Mouse (Mus musculus): ENCODE measurements at regions not wholly inside any gene's neighbourhood (a gene's known extent, or its start where the extent isn't known, plus 50 kb on each side); places are given as distances from the start of the nearest gene placed in this dataset.
"Not testable (repeated sequence)": the region's sequence is repeated elsewhere in the genome, so short reads cannot be mapped to it uniquely, and the experiment has no call there.

DNA sequence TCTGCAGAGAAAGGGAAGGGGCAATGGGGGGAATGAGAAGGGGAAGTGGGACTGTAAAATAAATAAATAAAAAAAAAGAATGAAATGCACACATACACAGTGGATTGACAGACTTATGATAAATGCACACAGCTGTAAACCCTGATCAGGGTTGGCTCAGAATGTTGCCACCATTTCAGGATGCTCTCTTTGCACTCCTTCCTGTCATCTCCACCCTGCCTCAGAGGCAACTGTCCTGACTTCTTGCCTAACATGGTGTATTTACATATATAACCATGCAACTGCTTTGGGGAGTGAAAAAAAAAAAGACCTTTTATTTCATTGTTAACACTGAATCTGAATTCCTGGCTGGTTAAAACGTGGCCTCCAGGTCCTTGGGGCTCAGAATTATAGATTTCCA is 149.4 kb downstream of the Kcnrg start:
- DNase-seq (ENCODE audit: low spot score in 2 of 2), result no peak

GRCm38 (mm10) chr14:61757086-61757822 is 150.0 kb downstream of the Kcnrg start:
- peak; percentile 59 to 70 for DNase-seq (ENCODE audit: low spot score in 2 of 2)

- no peak for DNase-seq (ENCODE audit: low spot score in 2 of 2)
Observed at GRCm38 (mm10) chr14:61757823-61758175, 150.5 kb downstream of the Kcnrg start.

- DNase-seq (ENCODE audit: low spot score in 2 of 2), result no peak
Observed at GRCm38 (mm10) chr14:61758586-61758985, 151.3 kb downstream of the Kcnrg start.

GRCm38 (mm10) chr14:61760176-61760575 is 152.9 kb downstream of the Kcnrg start:
- not testable (repeated sequence) for DNase-seq (ENCODE audit: low spot score in 2 of 2)

DNA sequence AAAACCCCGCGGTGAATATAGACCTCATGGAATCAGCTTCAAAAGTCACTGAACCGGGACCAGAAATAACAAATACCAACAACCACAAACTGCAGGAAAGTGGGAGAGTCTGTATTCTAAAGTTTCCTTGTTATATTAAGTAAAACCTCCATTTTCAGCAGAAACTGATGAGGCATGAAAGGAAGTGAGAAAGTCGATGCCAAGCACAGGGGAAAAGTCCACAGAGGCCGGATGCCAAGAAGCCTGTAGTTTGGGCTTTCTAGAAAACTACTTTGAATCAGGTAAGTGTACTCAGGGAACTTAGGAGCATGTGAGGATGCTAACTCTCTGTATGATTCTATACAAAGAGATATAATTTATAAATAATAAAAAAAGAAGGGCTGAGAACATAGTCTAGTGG is 154.8 kb downstream of the Kcnrg start:
- no peak for DNase-seq (ENCODE audit: low spot score in 2 of 2)

DNA sequence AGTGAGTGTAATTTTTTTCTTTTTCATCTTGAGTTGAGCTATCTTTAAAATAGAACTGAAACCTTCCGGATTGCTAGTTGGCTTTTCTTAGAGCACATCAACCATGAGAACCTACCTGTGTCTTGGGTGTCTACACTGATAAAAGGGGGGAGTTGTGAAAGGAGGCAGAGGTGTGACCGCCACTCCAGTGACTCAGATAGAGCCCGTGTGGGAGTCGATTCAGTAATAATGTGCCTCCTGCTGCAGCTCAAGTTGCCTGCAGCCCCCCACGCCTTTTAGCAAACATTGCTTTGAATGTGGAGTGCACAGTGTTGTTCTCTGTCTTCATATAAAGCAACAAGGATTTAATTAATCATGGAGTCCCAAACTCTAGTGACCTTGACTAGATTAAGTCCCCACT is 162.6 kb downstream of the Kcnrg start:
- no peak for DNase-seq (ENCODE audit: low spot score in 2 of 2)

GRCm38 (mm10) chr14:61774171-61774570 is 166.9 kb downstream of the Kcnrg start:
- DNase-seq (ENCODE audit: low spot score in 2 of 2), result no peak

- DNase-seq (ENCODE audit: low spot score in 2 of 2), result no peak
Observed at GRCm38 (mm10) chr14:61778618-61779017, 171.4 kb downstream of the Kcnrg start.

- DNase-seq (ENCODE audit: low spot score in 2 of 2), result no peak
Observed at GRCm38 (mm10) chr14:61783206-61783605, 175.9 kb downstream of the Kcnrg start.

DNA sequence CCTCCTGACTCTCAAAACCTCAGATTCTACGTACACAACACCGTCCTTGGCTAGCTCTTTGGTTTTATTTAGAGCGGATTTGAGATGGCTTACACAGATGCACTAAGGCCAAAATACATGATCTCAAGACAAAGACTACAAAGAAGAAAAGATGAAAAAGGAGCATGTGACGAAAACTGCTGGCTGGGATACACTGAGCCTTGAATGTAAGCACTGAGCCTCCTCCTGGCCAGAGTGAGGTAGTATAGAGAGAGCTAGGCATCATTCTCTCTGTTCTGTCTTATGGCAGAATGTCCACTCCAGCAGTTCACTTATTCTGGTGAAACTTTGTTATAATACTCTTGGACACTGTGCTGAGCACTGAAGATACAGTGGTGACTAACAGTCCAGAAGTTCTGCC is 177.4 kb downstream of the Kcnrg start:
- no peak for DNase-seq (ENCODE audit: low spot score in 2 of 2)

DNA sequence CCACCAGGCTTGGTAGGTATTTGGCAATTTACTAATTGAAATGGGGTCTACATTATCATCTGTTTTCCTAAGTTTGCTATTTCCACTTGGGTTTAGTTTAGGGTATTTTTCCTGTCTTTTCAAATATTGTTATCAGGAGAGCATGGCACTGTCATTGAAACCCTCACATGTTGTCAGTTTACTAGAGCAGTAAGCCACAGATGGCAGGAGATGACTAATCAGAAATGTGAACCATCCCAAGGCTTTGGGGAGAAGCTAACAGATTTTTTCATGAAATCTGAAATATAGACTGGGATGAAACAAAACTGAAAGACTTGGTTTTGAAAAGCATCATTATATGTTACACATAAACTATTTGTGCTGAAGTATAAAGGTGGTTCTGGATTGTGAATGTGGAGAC is 178.8 kb downstream of the Kcnrg start:
- no peak for DNase-seq (ENCODE audit: low spot score in 2 of 2)

DNA sequence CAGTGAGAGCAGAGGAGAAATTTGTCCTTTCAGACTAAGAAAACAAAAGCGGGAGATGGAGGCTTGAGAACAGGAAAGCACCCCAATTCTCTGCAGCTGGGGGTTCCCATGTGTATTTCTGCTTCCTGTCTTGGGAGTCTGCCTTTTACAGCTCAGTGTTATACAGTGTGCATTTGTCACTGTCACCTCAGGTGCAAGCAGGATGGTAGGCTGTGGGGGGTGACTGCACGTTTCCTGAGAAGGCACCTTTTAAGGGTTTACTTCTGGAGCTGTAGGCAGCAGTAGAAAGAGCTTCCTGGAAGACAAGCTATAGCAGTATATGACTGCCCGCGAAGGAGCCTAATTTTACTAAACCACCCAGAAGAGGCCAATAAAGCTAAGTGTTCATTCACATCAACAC is 180.5 kb downstream of the Kcnrg start:
- no peak for DNase-seq (ENCODE audit: low spot score in 2 of 2)

DNA sequence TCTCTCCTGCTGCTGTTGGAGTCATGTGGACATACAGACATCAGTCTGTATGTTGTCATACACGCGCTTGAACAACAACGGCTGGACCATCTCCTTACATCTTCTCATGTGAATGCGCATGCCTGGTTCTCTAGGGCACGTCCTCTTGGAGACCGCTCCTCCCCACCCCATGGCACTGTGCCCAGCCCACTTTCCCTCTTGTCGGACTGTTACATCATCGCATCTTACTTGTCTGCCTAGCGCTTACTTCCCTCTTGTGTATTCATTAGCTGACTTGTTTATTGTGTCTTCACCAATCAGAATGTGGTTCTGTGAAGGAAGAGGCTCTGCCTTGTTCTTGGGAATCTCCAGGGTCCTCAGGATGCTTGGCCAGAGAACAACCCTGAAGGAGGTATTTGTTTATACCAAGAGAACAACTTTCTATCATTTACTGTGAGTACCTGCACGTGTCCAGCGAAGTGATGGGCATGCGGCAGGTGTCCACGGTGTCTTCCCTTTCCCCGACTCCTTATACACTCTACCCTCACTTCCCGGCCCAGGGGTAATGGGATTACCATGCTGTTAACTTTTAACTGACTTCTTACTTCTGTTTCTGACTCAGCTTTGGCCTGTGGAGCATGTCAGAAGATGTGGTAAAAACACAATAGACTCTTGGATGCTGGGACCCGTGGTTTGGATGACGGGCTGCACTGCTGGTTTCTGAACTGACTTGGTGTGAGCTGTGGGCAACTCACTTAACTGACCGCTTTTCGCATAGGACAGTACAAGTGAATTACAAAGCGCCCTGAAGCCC is 181.9 kb downstream of the Kcnrg start:
- DNase-seq (ENCODE audit: low spot score in 2 of 2), result no peak

- no peak for DNase-seq (ENCODE audit: low spot score in 2 of 2)
Observed at GRCm38 (mm10) chr14:61795976-61796645, 188.9 kb downstream of the Kcnrg start.

GRCm38 (mm10) chr14:61796671-61797070 is 189.4 kb downstream of the Kcnrg start:
- DNase-seq (ENCODE audit: low spot score in 2 of 2), result no peak

GRCm38 (mm10) chr14:61803421-61803925 is 196.2 kb downstream of the Kcnrg start:
- no peak for DNase-seq (ENCODE audit: low spot score in 2 of 2)

DNA sequence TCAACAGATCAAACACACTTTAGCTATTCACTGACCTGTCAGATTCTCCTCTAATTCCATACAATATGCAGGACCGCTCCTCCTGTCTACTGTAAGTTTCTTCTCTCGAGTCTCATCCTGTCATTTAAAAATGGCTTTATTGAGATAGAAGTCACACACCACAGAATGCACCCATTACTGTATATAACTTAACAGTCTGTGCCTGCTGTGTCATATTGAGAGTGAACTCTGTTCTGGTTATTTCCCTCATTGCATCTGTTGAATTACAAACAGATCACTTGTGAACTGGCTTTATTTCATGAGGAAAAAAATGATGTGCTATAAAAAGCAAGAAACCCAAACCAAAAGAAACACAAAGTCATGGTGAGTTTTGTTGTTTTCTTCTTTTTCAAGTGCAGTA is 198.2 kb downstream of the Kcnrg start:
- DNase-seq (ENCODE audit: low spot score in 2 of 2), result no peak

- DNase-seq (ENCODE audit: low spot score in 2 of 2), result no peak
Observed at GRCm38 (mm10) chr14:61808193-61808592, 200.9 kb downstream of the Kcnrg start.

DNA sequence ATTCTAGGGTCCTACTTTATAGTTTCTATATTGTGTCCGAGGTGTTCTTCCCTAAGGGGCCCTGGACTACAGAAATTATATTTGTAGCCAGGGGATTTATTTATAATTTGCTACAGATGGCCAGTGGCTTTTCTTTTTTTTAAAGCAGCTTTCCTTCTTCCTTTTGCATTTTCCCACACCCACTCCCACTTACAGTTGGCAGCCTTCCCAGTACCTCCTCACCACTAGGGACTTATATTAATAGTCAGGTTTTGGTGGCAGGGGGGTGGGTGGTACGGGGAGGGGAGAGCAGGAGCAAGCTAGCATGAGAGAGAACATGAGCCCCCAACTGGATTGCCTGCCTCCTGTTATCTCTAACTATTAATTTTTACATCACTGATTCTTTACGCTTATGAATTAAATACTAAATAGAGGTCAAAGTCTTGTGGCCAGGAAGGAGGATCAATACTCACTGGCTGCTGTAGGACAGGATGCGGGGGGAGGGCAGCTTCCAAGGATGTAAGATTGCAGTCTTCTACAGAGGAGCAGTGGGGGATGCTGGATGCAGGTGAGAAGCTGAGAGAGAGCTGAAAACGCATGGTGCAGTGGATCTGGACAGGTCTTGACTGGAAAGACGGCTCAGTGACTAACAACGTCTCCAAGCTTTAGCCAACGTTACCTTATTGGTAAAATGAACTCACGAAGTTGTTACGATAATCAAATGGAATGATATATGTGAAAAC is 202.6 kb downstream of the Kcnrg start:
- DNase-seq (ENCODE audit: low spot score in 2 of 2), result no peak

DNA sequence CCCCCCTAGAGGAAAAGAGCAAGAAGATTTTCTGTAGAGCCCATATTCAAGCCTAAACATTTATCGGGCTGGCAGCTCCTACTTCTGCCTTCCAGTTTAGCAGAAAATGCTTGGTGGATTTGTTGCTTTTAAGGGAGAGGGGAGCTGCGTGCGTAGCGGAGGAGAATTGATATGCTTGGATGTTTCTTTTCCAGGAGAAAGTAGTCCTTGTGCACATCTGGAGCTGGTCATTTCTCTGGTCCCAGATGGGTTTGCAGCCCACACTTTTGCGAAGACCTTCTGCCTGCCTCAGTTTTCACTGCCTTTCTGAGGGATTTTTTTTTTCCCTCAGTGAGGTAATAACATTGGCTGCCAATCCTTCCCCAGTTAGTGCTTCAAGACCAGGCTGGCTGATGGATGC is 203.6 kb downstream of the Kcnrg start:
- no peak for DNase-seq (ENCODE audit: low spot score in 2 of 2)

GRCm38 (mm10) chr14:61817711-61818110 is 210.5 kb downstream of the Kcnrg start:
- DNase-seq (ENCODE audit: low spot score in 2 of 2), result no peak
